Mouse (Mus musculus) hindbrain, embryonic 10.5 days (tissue): ENCODE measurements around the gene Pus1. TPM values are rescaled to one million over a fixed set of nuclear protein-coding genes. Genes with fewer than 3 reads are reported as not detected.

Experiments
- polyA plus RNA-seq: library from polyadenylated mRNA; unstranded; fragments of >200 nt; fragmentation: Nextera tagmentation; extraction: Ambion mirVana; gene quantifications from 2 replicates; pipeline ENCODE4 v1.2.1, GENCODE M21; 2016

Pus1 gene
- polyA plus RNA-seq, 1 experiment from 2014 or later = 29.8 TPM

Other genes with a start within 250 kb of the Pus1 start
- 4.5 and 6.4 TPM in 2 replicates for gene Galnt9, start 236.3 kb downstream of the Pus1 start, polyA plus RNA-seq
- 78.6 and 81.2 TPM in 2 replicates for gene Noc4l, start 127.2 kb downstream of the Pus1 start, polyA plus RNA-seq
- 25.7 and 33.7 TPM in 2 replicates for gene Ddx51, start 127.2 kb downstream of the Pus1 start, polyA plus RNA-seq
- gene Ep400, start 9.9 kb downstream of the Pus1 start, polyA plus RNA-seq = 63.7 and 68.6 TPM in 2 replicates
- 24.5 and 28.1 TPM in 2 replicates for gene Ulk1, start 29.4 kb upstream of the Pus1 start, polyA plus RNA-seq
- 22.8 and 23.0 TPM in 2 replicates for gene Hscb, start 59.1 kb upstream of the Pus1 start, polyA plus RNA-seq
- 31.0 and 43.8 TPM in 2 replicates for gene Chek2, start 59.3 kb upstream of the Pus1 start, polyA plus RNA-seq
- 10.9 and 14.5 TPM in 2 replicates for gene Ttc28, start 99.1 kb upstream of the Pus1 start, polyA plus RNA-seq